Mouse (Mus musculus) cerebellum, adult 2 months (tissue): ENCODE data around the gene Pcgf3.

Experiments
- CTCF ChIP-seq: fragments of 200-500 bp; IDR thresholded peaks from 2 replicates; pipeline ENCODE4 v1.5.1; 2011; ENCODE audit warnings: low read depth, mild to moderate bottlenecking, control low read depth, low read length, moderate library complexity, borderline replicate concordance; ENCODE audit not compliant: insufficient read depth
- POLR2A ChIP-seq: fragments of 200-500 bp; IDR thresholded peaks from 2 replicates; pipeline ENCODE4 v1.6.1; 2011; ENCODE audit warnings: low read length, control low read depth, borderline replicate concordance; ENCODE audit not compliant: insufficient read depth

DNA sequence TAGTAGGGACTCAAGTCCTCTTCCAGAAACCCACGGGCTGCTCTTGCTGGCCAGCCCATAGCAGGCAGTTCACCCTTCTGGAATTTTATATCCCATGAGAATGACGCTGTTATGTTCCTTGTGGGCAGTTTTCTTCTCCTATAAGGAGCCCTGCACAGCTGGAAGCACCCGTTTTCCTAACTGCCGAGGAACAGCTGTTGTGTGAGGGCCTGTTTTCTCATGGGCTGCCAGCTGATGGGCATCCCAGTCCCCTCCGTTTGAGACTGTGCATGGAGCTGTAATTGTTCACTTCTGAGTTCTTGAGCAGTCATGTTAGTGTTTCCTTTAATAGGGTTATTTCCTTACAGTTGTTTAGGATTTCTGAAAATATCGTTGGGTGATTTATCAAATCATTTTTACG, 8.6 kb downstream of the Pcgf3 start:
- TF ChIP-seq POLR2A: no peak
- TF ChIP-seq CTCF: no peak
